Mouse (Mus musculus): ENCODE measurements around the gene Pidd1. TPM values are rescaled to one million over a fixed set of nuclear protein-coding genes. Genes with fewer than 3 reads are reported as not detected.
A peak's percentile ranks its signal among the peaks of the same experiment; 100 is the strongest.

Pidd1 gene
- polyA plus RNA-seq, 1 experiment: 39.6 TPM

DNA sequence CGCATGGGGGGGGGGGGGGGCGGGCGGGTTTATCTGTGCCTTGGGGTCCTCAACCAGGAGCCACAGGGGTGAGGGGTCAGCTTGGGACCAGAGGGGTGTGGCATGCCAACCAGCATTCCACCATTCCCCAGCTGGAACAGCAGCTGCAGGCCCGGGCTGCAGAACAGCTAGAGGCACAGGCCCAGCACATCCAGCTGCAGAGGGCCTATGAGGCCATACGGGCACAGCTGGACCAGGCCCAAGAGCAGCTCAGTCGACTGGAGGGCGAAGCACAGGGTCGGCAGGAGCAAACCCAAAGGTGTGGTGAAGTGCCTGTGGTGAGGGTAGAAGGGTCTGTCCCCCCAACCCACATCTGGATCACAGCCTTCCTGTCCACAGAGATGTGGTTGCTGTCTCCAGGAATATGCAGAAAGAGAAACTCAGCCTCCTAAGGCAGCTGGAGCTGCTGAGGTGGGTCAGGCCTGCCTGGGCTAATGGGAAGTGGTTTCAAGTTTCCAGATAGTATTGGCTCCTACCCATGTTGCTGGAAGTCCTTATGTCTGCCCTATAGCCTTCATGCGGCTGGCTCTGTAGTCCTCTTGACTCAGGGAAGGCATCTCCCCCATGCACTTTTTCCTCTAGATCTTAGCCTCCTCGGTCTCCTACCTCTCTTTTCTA is 21.7 kb upstream of the Pidd1 start:
- no peak overlapping the region for H3K27ac ChIP-seq (ENCODE audit: control insufficient read depth, insufficient read depth, low read depth, low read length, poor library complexity)
- no peak overlapping the region for H3K4me3 ChIP-seq (replicated peaks; ENCODE audit: control insufficient read depth, low read depth, low read length)
- TF ChIP-seq CTCF (IDR thresholded peaks at IDR 0.05; ENCODE audit: control insufficient read depth, insufficient read depth, low read length) (no peak), POLR2A (IDR thresholded peaks at IDR 0.05; ENCODE audit: borderline replicate concordance, control insufficient read depth, low read depth, low read length) (no peak; the same call in 1 of the 2 replicates)
- 49% methylated on average over 10 of the region's 10 CpGs for WGBS
- H3K4me1 ChIP-seq (ENCODE audit: control insufficient read depth, insufficient read depth, low read length): peaks cover 9% of the 10 kb centered on the region

DNA sequence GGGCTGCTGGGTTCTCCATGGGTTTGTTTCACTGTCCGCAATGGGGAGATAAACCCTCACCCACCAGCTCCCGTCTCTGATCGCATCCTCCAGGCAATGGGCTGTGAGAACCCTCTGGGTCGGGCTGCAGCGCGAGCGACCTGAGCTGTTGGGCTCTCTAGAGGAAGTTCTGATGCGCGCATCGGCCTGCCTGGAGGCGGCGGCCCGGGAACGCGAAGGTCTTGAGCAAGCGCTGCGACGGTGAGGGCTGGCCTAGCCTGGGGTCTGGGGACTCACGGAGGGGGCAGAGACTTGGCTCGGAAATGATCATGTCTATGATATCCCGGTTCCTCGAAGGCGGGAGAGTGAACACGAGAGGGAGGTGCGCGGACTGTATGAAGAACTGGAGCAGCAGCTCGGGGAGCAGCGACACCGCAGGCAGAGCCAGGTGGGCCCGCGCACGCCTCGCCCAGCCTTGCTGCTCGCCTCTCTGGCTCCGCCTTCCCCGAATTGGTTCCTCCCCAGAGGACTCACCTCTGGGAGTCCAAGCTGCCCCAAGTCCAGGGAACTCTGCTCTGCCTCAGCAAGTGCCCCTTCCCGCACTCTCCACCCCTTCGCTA is 20.9 kb upstream of the Pidd1 start:
- Histone ChIP-seq H3K4me3 (replicated peaks; ENCODE audit: control insufficient read depth, low read depth, low read length) (no peak overlapping the region), H3K4me1 (ENCODE audit: control insufficient read depth, insufficient read depth, low read length) (peaks cover 9% of the 10 kb centered on the region), H3K27ac (ENCODE audit: control insufficient read depth, insufficient read depth, low read depth, low read length, poor library complexity) (no peak overlapping the region)
- no peak; the same call in 1 of the 2 replicates for TF ChIP-seq POLR2A (IDR thresholded peaks at IDR 0.05; ENCODE audit: borderline replicate concordance, control insufficient read depth, low read depth, low read length)
- no peak for TF ChIP-seq CTCF (IDR thresholded peaks at IDR 0.05; ENCODE audit: control insufficient read depth, insufficient read depth, low read length)
- WGBS: 16% methylated on average over 38 of the region's 38 CpGs

DNA sequence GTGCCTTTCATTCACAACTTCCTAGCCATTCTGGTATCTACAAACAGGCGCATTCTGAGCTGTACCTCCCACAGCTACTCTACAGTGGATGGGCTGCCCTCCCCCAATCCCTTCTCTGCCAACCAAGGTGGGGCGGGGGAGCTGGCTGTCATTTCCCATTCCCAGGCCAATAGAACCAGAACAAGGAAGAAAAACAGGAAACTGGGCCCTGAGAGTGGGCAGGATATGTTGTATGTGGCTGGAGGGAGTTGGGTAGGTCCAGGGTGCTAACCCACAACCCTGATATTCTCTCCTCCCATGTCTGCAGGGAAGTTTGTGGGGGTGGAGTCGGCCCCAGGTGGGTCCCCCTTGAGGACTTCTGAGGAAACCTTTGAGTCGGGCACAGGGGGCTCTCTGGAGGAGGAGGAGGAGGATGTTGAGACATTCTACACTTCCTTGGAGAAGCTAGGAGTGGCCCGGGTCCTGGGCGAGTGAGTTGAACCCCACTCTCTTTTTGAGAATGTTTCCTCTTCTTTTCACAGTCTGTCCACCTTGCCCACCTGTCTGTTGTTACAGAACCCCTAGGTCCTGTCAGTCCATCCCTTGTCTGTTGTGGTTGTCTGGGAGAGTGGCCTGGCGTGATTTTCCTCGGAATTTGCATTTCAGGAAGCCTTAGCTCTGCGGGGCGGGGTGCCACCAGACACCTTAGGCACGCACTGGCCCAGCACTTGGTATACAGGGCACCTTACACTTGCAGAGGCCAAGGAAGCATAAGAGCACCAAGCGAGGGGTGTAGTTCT is 20.2 kb upstream of the Pidd1 start:
- Histone ChIP-seq H3K27ac (ENCODE audit: control insufficient read depth, insufficient read depth, low read depth, low read length, poor library complexity) (no peak overlapping the region), H3K4me1 (ENCODE audit: control insufficient read depth, insufficient read depth, low read length) (peaks cover 8% of the 10 kb centered on the region), H3K4me3 (replicated peaks; ENCODE audit: control insufficient read depth, low read depth, low read length) (no peak overlapping the region)
- TF ChIP-seq POLR2A (IDR thresholded peaks at IDR 0.05; ENCODE audit: borderline replicate concordance, control insufficient read depth, low read depth, low read length): no peak
- no peak for TF ChIP-seq CTCF (IDR thresholded peaks at IDR 0.05; ENCODE audit: control insufficient read depth, insufficient read depth, low read length)
- 27% methylated on average over 12 of the region's 12 CpGs for WGBS

DNA sequence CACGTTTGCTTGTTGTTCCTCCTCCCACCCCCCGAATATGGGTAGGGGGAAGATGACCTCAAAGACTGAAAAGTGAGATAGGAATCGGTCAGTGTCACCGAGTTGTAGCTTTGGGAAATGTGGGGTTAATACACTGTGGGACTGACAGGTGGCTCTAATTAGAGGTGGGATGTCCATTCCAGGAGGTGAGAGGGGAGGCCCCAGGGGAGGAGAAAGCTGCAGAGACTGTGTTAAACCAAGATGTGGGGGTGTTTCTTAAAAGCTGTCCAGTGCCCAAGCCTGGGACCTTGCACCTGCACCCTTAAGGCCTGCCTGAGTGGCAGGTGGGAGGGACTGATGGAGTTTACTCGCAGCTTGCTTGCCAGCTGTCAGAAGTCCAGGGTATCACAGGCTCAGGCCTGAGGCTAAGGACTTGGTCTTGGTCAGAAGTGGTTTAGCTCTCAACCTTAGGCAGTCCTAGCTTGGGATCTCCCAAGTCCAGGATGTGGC is 18.6 kb upstream of the Pidd1 start:
- 34% methylated on average over 5 of the region's 5 CpGs for WGBS
- H3K27ac ChIP-seq (ENCODE audit: control insufficient read depth, insufficient read depth, low read depth, low read length, poor library complexity): no peak overlapping the region
- H3K4me3 ChIP-seq (replicated peaks; ENCODE audit: control insufficient read depth, low read depth, low read length): peak overlapping the region; percentile 26
- peaks cover 3% of the 10 kb centered on the region for H3K4me1 ChIP-seq (ENCODE audit: control insufficient read depth, insufficient read depth, low read length)
- TF ChIP-seq CTCF (IDR thresholded peaks at IDR 0.05; ENCODE audit: control insufficient read depth, insufficient read depth, low read length) (no peak), POLR2A (IDR thresholded peaks at IDR 0.05; ENCODE audit: borderline replicate concordance, control insufficient read depth, low read depth, low read length) (no peak)

DNA sequence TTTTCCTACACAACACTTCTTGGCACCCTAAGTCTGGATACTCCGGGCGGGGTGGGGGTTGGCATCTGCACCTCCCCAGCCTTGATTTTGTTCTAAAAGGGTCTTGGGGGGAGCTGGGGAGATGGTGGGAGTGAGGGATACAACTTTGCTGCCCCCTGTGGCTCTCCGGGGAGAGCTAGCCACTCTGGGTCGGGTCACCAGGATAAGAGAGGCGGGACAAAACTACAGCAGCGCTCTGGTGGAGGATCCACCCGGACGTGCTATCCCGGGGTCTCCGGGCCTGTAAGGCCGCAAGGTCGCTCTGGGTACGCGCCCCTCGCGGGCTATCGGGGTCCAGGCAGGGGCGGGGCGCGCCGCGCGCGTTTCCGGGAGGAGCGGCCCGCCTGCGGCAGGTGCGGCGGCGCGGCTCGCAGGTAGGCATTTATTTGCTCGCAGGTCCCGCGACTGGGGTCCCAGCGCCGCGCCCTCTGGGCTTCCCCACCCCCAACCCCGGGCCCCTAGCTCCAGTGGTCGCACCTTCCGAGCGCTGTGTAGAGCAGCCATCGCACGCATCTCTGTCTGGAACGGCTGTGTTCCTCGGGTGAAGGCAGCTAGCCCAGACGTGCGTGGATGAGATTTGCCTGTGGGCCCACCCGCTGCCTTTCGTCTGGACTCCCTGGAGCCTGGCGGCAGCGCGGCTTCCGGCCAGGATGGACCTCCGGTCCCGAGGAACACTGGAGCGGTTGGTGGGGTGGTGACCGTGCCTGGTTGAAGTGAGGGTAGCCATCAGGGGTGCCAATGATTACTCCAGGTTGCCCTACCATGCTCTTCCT is 17.9 kb upstream of the Pidd1 start:
- Histone ChIP-seq H3K4me3 (replicated peaks; ENCODE audit: control insufficient read depth, low read depth, low read length) (peak overlapping the region; percentile 26), H3K27ac (ENCODE audit: control insufficient read depth, insufficient read depth, low read depth, low read length, poor library complexity) (no peak overlapping the region), H3K4me1 (ENCODE audit: control insufficient read depth, insufficient read depth, low read length) (peaks cover 4% of the 10 kb centered on the region)
- WGBS: 6% methylated on average over 59 of the region's 59 CpGs
- TF ChIP-seq POLR2A (IDR thresholded peaks at IDR 0.05; ENCODE audit: borderline replicate concordance, control insufficient read depth, low read depth, low read length) (no peak), CTCF (IDR thresholded peaks at IDR 0.05; ENCODE audit: control insufficient read depth, insufficient read depth, low read length) (no peak)

DNA sequence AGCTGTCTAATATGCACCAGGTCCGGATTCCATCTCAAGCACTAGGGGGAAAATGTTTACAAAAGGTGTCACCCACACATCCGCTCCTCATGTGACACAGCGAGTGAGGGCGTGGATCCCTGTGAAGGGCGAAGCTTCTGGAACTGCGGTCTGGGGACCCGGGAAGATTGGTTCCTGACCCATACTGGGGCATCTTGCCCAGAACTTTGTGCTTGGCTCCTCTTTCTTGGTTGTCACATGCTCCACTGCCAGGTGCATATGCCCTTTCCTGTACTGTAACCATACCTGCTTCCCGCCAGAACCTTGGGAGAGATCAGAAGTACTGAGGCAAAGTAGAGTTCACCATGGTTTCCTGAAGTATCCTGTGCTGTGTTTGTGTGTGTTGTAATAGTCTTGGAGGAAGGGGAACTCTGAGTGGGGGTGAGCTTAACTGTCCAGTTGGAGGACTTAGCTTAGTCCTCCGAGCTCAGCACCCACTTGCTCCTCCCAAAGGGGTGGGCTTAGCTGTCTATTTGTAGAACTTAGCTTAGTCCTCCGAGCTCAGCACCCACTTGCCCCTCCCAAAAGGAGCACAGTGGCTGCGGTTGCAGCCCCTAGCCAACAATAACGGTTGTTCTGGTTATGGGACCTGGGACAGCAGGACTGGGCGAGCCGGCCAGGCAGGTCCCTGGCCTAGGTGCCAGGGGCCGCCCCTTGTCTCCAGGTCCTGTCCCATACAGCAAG is 16.7 kb upstream of the Pidd1 start, which contains the start of gene Cracr2b:
Gene Cracr2b (plus strand): TSS at position 704 of the 723 bp plus-strand sequence.
- Histone ChIP-seq H3K4me3 (replicated peaks; ENCODE audit: control insufficient read depth, low read depth, low read length) (peak within 1 kb of the TSS; percentile 26), H3K27ac (ENCODE audit: control insufficient read depth, insufficient read depth, low read depth, low read length, poor library complexity) (no peak within 1 kb of the TSS; the same call in 1 of the 2 replicates), H3K4me1 (ENCODE audit: control insufficient read depth, insufficient read depth, low read length) (peaks cover 3% of the 10 kb centered on the region; the same call in 1 of the 2 replicates)
- WGBS: 53% methylated on average over 15 of the region's 15 CpGs
- TF ChIP-seq CTCF (IDR thresholded peaks at IDR 0.05; ENCODE audit: control insufficient read depth, insufficient read depth, low read length): no peak
- no peak; the same call in 1 of the 2 replicates for TF ChIP-seq POLR2A (IDR thresholded peaks at IDR 0.05; ENCODE audit: borderline replicate concordance, control insufficient read depth, low read depth, low read length)

DNA sequence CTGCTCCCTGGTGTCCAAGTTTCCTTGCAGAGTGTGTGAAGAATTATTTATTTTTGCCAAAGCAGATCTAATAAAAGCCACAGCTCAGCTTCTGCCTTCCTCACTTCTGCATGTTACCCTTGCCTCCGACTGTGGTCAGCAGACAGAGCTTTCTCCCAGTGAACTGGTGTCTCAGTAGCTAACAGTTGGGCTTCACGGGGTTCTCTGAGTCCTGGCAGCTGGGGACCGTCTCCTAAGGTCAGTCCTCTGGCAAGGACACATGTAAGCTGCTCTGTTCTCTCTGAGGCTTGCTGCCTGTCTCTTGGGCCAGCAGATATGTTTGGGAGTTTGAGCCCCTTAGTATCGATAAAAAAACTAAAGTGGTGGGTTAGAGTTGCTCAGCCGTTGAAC is 16.2 kb upstream of the Pidd1 start:
- WGBS: 70% methylated on average over 5 of the region's 5 CpGs
- no peak for TF ChIP-seq POLR2A (IDR thresholded peaks at IDR 0.05; ENCODE audit: borderline replicate concordance, control insufficient read depth, low read depth, low read length)
- TF ChIP-seq CTCF (IDR thresholded peaks at IDR 0.05; ENCODE audit: control insufficient read depth, insufficient read depth, low read length): no peak
- H3K4me1 ChIP-seq (ENCODE audit: control insufficient read depth, insufficient read depth, low read length): peaks cover 3% of the 10 kb centered on the region; the same call in 1 of the 2 replicates
- H3K4me3 ChIP-seq (replicated peaks; ENCODE audit: control insufficient read depth, low read depth, low read length): no peak overlapping the region
- no peak overlapping the region for H3K27ac ChIP-seq (ENCODE audit: control insufficient read depth, insufficient read depth, low read depth, low read length, poor library complexity)

All from bone marrow, adult 2 months (tissue).